Mouse (Mus musculus) neural tube, embryonic 14.5 days (tissue): ENCODE measurements at regions not wholly inside any gene's neighbourhood (a gene's known extent, or its start where the extent isn't known, plus 50 kb on each side); places are given as distances from the start of the nearest gene placed in this dataset.

Experiments
- ATAC-seq: fragments of 200-750 bp; cut with Nextera tagmentation; 2 replicates; pipeline ENCODE4 v1.8.0; 2017; ENCODE audit warnings: low read depth, mild to moderate bottlenecking, moderate TSS enrichment, moderate library complexity
- H3K27ac ChIP-seq: fragments of 300-500 bp; sonication (generic); 2 replicates; pipeline ENCODE4 v1.5.1; 2014; ENCODE audit warnings: low read depth, mild to moderate bottlenecking, control low read depth, low read length, moderate library complexity, mixed read lengths
- H3K27me3 ChIP-seq: fragments of 300-500 bp; sonication (generic); 2 replicates; pipeline ENCODE4 v1.6.1; 2014; ENCODE audit warnings: low read length; ENCODE audit not compliant: control insufficient read depth, insufficient read depth
- H3K36me3 ChIP-seq: fragments of 300-500 bp; sonication (generic); 2 replicates; pipeline ENCODE4 v1.6.1; 2014; ENCODE audit warnings: low read length, mixed read lengths; ENCODE audit not compliant: control insufficient read depth, insufficient read depth
- H3K4me1 ChIP-seq: fragments of 300-500 bp; sonication (generic); 2 replicates; pipeline ENCODE4 v1.6.1; 2014; ENCODE audit warnings: low read length; ENCODE audit not compliant: control insufficient read depth, insufficient read depth
- H3K4me2 ChIP-seq: fragments of 300-500 bp; sonication (generic); 2 replicates; pipeline ENCODE4 v1.6.1; 2014; ENCODE audit warnings: mild to moderate bottlenecking, low read depth, low read length, control low read depth
- H3K4me3 ChIP-seq: fragments of 300-500 bp; sonication (generic); 2 replicates; pipeline ENCODE4 v1.5.1; 2014; ENCODE audit warnings: low read depth, low read length, control low read depth, mixed read lengths
- H3K9ac ChIP-seq: fragments of 300-500 bp; sonication (generic); replicated peaks from 2 replicates; pipeline ENCODE4 v1.6.1; 2014; ENCODE audit warnings: low read depth, mild to moderate bottlenecking, control low read depth, low read length, mixed read lengths
- H3K9me3 ChIP-seq: fragments of 300-500 bp; sonication (generic); 2 replicates; pipeline ENCODE4 v1.6.1; 2016; ENCODE audit warnings: low read length; ENCODE audit not compliant: control insufficient read depth
- WGBS: fragments of 180-500 bp; shearing (Covaris S2); extraction: QIAGEN DNeasy Blood & Tissue Kit; methylation state at CpG from one replicate; pipeline ENCODE4 v1.1.7; 2014; 5-methylcytosine and 5-hydroxymethylcytosine counted together

- no peak for ATAC-seq
- no peaks in the 10 kb centered on the region for H3K27me3 ChIP-seq
- no peaks in the 10 kb centered on the region for H3K4me1 ChIP-seq
- 73% methylated on average over 7 of the region's 7 CpGs for WGBS
- no peak overlapping the region for H3K4me3 ChIP-seq
- H3K27ac ChIP-seq = no peak overlapping the region
- no peak overlapping the region for H3K9ac ChIP-seq
- H3K9me3 ChIP-seq = no peaks in the 10 kb centered on the region
- H3K36me3 ChIP-seq = no peaks in the 10 kb centered on the region
- no peak overlapping the region for H3K4me2 ChIP-seq
Observed at GRCm38 (mm10) chr4:89621260-89621659, 58.0 kb upstream of the Dmrta1 start.

DNA sequence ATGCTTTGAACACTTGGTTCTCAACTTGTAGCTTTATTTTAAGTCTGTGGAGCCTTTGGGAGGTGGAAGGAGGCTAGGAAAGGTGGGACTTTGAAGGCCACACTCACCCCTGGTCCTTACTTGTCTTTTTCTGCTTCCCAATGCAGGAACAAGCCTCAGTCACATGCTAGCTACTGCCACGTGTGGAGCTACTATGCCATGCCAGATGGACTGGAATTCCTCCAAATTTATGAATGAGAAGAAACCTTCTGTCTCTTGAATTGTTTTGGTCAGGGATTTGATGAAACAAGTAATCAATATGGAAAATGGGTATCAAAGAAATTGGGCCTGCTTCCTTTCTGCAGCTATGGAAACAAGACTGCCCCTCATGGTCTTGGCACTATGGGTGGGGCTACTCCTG, 74.5 kb upstream of the Dmrta1 start:
- no peak overlapping the region for H3K4me2 ChIP-seq
- WGBS = 69% methylated on average over 1 of the region's 1 CpGs
- no peaks in the 10 kb centered on the region for H3K9me3 ChIP-seq
- H3K9ac ChIP-seq = no peak overlapping the region
- no peak overlapping the region for H3K4me3 ChIP-seq
- H3K27ac ChIP-seq = no peak overlapping the region
- no peaks in the 10 kb centered on the region for H3K4me1 ChIP-seq
- H3K36me3 ChIP-seq = no peaks in the 10 kb centered on the region
- H3K27me3 ChIP-seq = no peaks in the 10 kb centered on the region
- ATAC-seq = no peak

GRCm38 (mm10) chr4:89575529-89575928, 103.7 kb upstream of the Dmrta1 start:
- no peaks in the 10 kb centered on the region for H3K27me3 ChIP-seq
- no peaks in the 10 kb centered on the region for H3K4me1 ChIP-seq
- peak; percentile 85 for ATAC-seq
- H3K9me3 ChIP-seq = no peaks in the 10 kb centered on the region
- no peak overlapping the region for H3K4me2 ChIP-seq
- H3K27ac ChIP-seq = no peak overlapping the region
- H3K9ac ChIP-seq = no peak overlapping the region
- WGBS = 18% methylated on average over 10 of the region's 10 CpGs
- H3K4me3 ChIP-seq = no peak overlapping the region
- H3K36me3 ChIP-seq = no peaks in the 10 kb centered on the region

- ATAC-seq = no peak
- Histone ChIP-seq H3K9me3 (no peaks in the 10 kb centered on the region), H3K27ac (no peak overlapping the region), H3K36me3 (no peaks in the 10 kb centered on the region), H3K4me1 (no peaks in the 10 kb centered on the region), H3K4me2 (no peak overlapping the region), H3K27me3 (no peaks in the 10 kb centered on the region), H3K4me3 (no peak overlapping the region), H3K9ac (no peak overlapping the region)
- 65% methylated on average over 7 of the region's 7 CpGs for WGBS
Observed at GRCm38 (mm10) chr4:89554711-89555466, 124.3 kb upstream of the Dmrta1 start.

DNA sequence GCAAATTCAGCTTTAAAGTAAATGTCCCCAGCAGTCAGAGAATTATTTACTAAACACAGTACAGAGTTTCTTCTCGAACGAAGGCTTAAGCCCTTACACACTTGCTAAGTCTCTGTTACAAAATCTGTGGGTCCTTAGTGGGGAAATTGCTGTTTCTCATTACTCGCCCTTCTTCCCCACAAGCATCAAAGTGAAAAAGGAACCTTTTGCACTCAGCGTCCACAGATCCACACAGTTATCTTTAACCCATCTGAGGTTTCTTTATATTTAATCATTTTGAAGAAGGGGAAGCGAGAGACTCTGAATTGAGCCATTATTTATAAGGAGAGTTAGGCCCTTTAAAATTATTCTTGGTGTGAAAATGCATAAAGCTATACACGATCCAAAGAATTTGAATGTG, 126.7 kb upstream of the Dmrta1 start:
- H3K4me3 ChIP-seq = no peak overlapping the region
- H3K27me3 ChIP-seq = no peaks in the 10 kb centered on the region
- H3K4me2 ChIP-seq = no peak overlapping the region
- no peaks in the 10 kb centered on the region for H3K36me3 ChIP-seq
- no peaks in the 10 kb centered on the region for H3K9me3 ChIP-seq
- whole genome bisulfite sequencing = 76% methylated on average over 6 of the region's 6 CpGs
- H3K27ac ChIP-seq = no peak overlapping the region
- ATAC-seq = no peak
- H3K9ac ChIP-seq = no peak overlapping the region
- H3K4me1 ChIP-seq = no peaks in the 10 kb centered on the region

DNA sequence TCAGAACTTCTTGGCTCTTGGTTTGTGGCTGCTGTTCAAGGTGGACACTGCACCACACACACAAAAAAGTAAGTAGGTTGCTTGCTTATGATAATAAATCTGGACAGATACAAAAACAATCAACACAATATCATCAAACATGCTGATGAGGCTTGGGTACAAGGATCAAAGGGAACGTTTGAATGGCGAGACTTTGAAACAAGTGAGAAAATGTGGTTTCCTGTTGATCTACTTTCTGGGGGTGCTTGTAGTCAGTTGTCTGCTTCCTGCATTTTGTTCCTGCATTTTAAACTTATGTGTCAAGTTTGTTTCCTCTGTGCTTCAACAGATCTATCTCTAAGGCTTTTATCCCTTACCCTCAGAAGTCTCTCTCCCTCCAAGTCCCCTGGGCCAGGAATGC, 128.7 kb upstream of the Dmrta1 start:
- WGBS = 83% methylated on average over 2 of the region's 2 CpGs
- Histone ChIP-seq H3K9me3 (no peaks in the 10 kb centered on the region), H3K4me2 (no peak overlapping the region), H3K4me3 (no peak overlapping the region), H3K27ac (no peak overlapping the region), H3K36me3 (no peaks in the 10 kb centered on the region), H3K9ac (no peak overlapping the region), H3K4me1 (no peaks in the 10 kb centered on the region), H3K27me3 (no peaks in the 10 kb centered on the region)
- ATAC-seq = no peak

- H3K27ac ChIP-seq = no peak overlapping the region
- peak; percentile 51; the same call in 1 of the 2 replicates for ATAC-seq
- 9% methylated on average over 4 of the region's 4 CpGs for WGBS
- H3K9ac ChIP-seq = no peak overlapping the region
- no peaks in the 10 kb centered on the region for H3K4me1 ChIP-seq
- H3K4me2 ChIP-seq = no peak overlapping the region
- H3K9me3 ChIP-seq = no peaks in the 10 kb centered on the region
- H3K4me3 ChIP-seq = no peak overlapping the region
- no peaks in the 10 kb centered on the region for H3K27me3 ChIP-seq
- H3K36me3 ChIP-seq = no peaks in the 10 kb centered on the region
Observed at GRCm38 (mm10) chr4:89532462-89532861, 146.8 kb upstream of the Dmrta1 start.

DNA sequence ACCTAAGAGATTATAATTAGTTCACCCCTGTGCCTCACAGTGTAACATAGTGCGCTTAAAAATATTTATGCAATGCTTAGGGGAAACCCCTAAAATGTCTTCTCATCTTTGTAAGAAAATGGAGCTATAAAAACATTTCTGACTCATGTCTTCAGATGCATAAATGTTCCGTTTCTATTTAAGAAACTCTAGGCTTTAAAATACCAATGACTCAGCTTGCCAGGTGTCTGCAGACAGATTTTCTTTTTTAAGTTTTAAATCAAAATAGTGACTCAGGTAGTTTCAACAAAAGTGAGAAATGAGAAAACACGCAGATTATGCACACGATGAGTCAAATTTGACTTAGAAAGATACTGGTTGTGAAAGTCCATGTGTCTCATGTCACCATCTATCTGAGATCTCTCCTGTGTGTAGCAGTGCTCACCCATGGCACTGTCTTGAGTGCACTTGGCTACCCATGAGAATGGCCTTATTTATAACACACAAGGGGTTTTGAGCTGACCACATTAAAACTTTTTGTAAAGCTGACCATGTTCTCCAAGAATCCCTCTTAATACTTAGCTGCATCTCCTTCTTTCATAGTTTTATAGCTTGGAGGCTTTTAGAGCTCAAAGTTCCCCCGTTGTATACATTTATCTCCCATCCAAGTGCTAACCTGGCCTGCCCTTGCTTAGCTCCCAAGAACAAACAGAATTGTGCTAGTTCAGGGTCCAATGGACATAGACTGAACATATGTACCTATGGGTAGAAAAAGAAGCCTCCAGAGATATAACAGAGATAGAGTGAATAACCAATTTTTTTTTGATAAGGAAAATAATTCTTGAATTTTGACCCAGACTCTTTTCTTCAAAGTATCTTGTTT, 149.0 kb upstream of the Dmrta1 start:
- 83% methylated on average over 5 of the region's 5 CpGs for WGBS

GRCm38 (mm10) chr4:89527966-89528365, 151.3 kb upstream of the Dmrta1 start:
- Histone ChIP-seq H3K4me2 (no peak overlapping the region), H3K9ac (no peak overlapping the region), H3K4me3 (no peak overlapping the region), H3K4me1 (no peaks in the 10 kb centered on the region), H3K27me3 (peaks cover 10% of the 10 kb centered on the region), H3K9me3 (no peaks in the 10 kb centered on the region), H3K27ac (no peak overlapping the region), H3K36me3 (no peaks in the 10 kb centered on the region)
- no peak for ATAC-seq
- 63% methylated on average over 1 of the region's 1 CpGs for WGBS

More for the DNA sequence above, 149.0 kb upstream of the Dmrta1 start:
- H3K9me3 ChIP-seq = no peaks in the 10 kb centered on the region
- H3K4me2 ChIP-seq = no peak overlapping the region
- no peak overlapping the region for H3K27ac ChIP-seq
- H3K36me3 ChIP-seq = no peaks in the 10 kb centered on the region
- ATAC-seq = no peak
- no peaks in the 10 kb centered on the region for H3K4me1 ChIP-seq
- H3K4me3 ChIP-seq = no peak overlapping the region
- H3K27me3 ChIP-seq = no peaks in the 10 kb centered on the region
- no peak overlapping the region for H3K9ac ChIP-seq
